Mouse (Mus musculus) CH12.LX (cell line): ENCODE data around the gene Dbx2. TPM values are rescaled to one million over a fixed set of nuclear protein-coding genes. Genes with fewer than 3 reads are reported as not detected.

Experiments used
- DNase-seq: peaks from one replicate; pipeline ENCODE4 v3.0.0-alpha.2; 2013; ENCODE audit errors: extremely low read depth
- H3K27ac ChIP-seq: 2 replicates; pipeline ENCODE4 v1.5.1; 2012; ENCODE audit warnings: low read depth, mild to moderate bottlenecking, control low read depth, moderate library complexity; ENCODE audit not compliant: insufficient read depth
- H3K27me3 ChIP-seq: replicated peaks from 2 replicates; pipeline ENCODE3; 2012; ENCODE audit warnings: inconsistent platforms
- H3K36me3 ChIP-seq, 2 experiments: replicated peaks in 1 of 2; 2 replicates each; pipeline versions ENCODE3 to v1.6.1; 2012; ENCODE audit warnings: inconsistent platforms in 1 of 2, low read length in 1 of 2, mild to moderate bottlenecking in 1 of 2, mixed read lengths in 1 of 2, moderate library complexity in 1 of 2; ENCODE audit not compliant: control insufficient read depth in 1 of 2, insufficient read depth in 1 of 2
- H3K4me1 ChIP-seq, 2 experiments: 2 replicates each; pipeline ENCODE4 v1.6.1; 2012; ENCODE audit warnings: inconsistent platforms in 1 of 2, moderate library complexity in 1 of 2; ENCODE audit not compliant: insufficient read depth in 2 of 2, control insufficient read depth in 1 of 2
- H3K4me2 ChIP-seq: 2 replicates; pipeline ENCODE4 v1.6.1; 2012; ENCODE audit warnings: low read depth, mild to moderate bottlenecking, control low read depth; ENCODE audit not compliant: poor library complexity, insufficient read depth, severe bottlenecking
- H3K4me3 ChIP-seq, 3 experiments: fragments of 150-350 bp in 1 of 3; sonication (generic) in 1 of 3; replicated peaks in 1 of 3; 2 replicates each; pipeline versions ENCODE3 to v1.5.1; 2011 to 2012; ENCODE audit warnings: low read depth in 2 of 3, low read length in 2 of 3, mild to moderate bottlenecking in 2 of 3, moderate library complexity in 2 of 3, control low read depth in 1 of 3, improper control_type of control experiment in 1 of 3, inconsistent platforms in 1 of 3, mixed read lengths in 1 of 3; ENCODE audit not compliant: poor library complexity in 1 of 3
- H3K79me2 ChIP-seq: replicated peaks from 2 replicates; pipeline ENCODE4 v1.6.1; 2012; ENCODE audit warnings: mild to moderate bottlenecking, moderate library complexity; ENCODE audit not compliant: control insufficient read depth, poor library complexity, insufficient read depth, severe bottlenecking; ENCODE audit errors: extremely low read depth
- H3K9ac ChIP-seq: 2 replicates; pipeline ENCODE4 v1.6.1; 2012; ENCODE audit warnings: low read depth, mild to moderate bottlenecking, control low read depth, moderate library complexity; ENCODE audit not compliant: insufficient read depth
- H3K9me3 ChIP-seq: replicated peaks from 2 replicates; pipeline ENCODE3; 2012; ENCODE audit warnings: low read length, inconsistent platforms, mixed read lengths
- BHLHE40 ChIP-seq: IDR thresholded peaks from 2 replicates; pipeline ENCODE4 v1.6.1; 2011; ENCODE audit warnings: mild to moderate bottlenecking, low read depth, low read length, improper control_type of control experiment
- CHD1 ChIP-seq: IDR thresholded peaks from 2 replicates; pipeline ENCODE4 v1.6.1; 2012; ENCODE audit warnings: low read depth, low read length, improper control_type of control experiment, inconsistent platforms
- CHD2 ChIP-seq: IDR thresholded peaks from 2 replicates; pipeline ENCODE4 v1.6.1; 2011; ENCODE audit warnings: low read length, improper control_type of control experiment
- E2F4 ChIP-seq: IDR thresholded peaks from 2 replicates; pipeline ENCODE4 v1.6.1; 2011; ENCODE audit warnings: low read depth, low read length, improper control_type of control experiment; ENCODE audit not compliant: insufficient replicate concordance
- ELF1 ChIP-seq: IDR thresholded peaks from 2 replicates; pipeline ENCODE4 v1.6.1; 2014; ENCODE audit warnings: low read depth, mild to moderate bottlenecking, inconsistent platforms, low read length, improper control_type of control experiment
- EP300 ChIP-seq: IDR thresholded peaks from 2 replicates; pipeline ENCODE4 v1.6.1; 2011; ENCODE audit warnings: low read length, improper control_type of control experiment
- ETS1 ChIP-seq: conservative IDR thresholded peaks from 2 replicates; pipeline ENCODE4 v1.6.1; 2012; ENCODE audit warnings: low read depth, mild to moderate bottlenecking, inconsistent platforms, low read length, improper control_type of control experiment, moderate library complexity
- GABPA ChIP-seq: IDR thresholded peaks from 2 replicates; pipeline ENCODE4 v1.6.1; 2012; ENCODE audit warnings: low read depth, low read length, improper control_type of control experiment, inconsistent platforms; ENCODE audit not compliant: insufficient replicate concordance
- HCFC1 ChIP-seq: IDR thresholded peaks from 2 replicates; pipeline ENCODE4 v1.6.1; 2012; ENCODE audit warnings: low read depth, mild to moderate bottlenecking, inconsistent platforms, low read length, improper control_type of control experiment
- JUND ChIP-seq: conservative IDR thresholded peaks from 2 replicates; pipeline ENCODE4 v1.6.1; 2011; ENCODE audit warnings: low read depth, low read length, improper control_type of control experiment
- KAT2A ChIP-seq: IDR thresholded peaks from 2 replicates; pipeline ENCODE4 v1.6.1; 2012; ENCODE audit warnings: low read length, improper control_type of control experiment, inconsistent platforms; ENCODE audit not compliant: insufficient replicate concordance
- MAX ChIP-seq: IDR thresholded peaks from 2 replicates; pipeline ENCODE4 v1.6.1; 2011; ENCODE audit warnings: low read length, improper control_type of control experiment
- MAZ ChIP-seq: IDR thresholded peaks from 2 replicates; pipeline ENCODE4 v1.6.1; 2012; ENCODE audit warnings: low read depth, mild to moderate bottlenecking, inconsistent platforms, low read length, improper control_type of control experiment, moderate library complexity
- MEF2A ChIP-seq: IDR thresholded peaks from 2 replicates; pipeline ENCODE4 v1.6.1; 2014; ENCODE audit warnings: low read depth, mild to moderate bottlenecking, inconsistent platforms, low read length, improper control_type of control experiment, borderline replicate concordance
- MYC ChIP-seq: IDR thresholded peaks from 2 replicates; pipeline ENCODE4 v1.6.1; 2011; ENCODE audit warnings: low read depth, mild to moderate bottlenecking, improper control_type of control experiment, low read length
- NELFE ChIP-seq: IDR thresholded peaks from 2 replicates; pipeline ENCODE4 v1.6.1; 2011; ENCODE audit warnings: low read depth, low read length, improper control_type of control experiment
- PAX5 ChIP-seq: IDR thresholded peaks from 2 replicates; pipeline ENCODE4 v1.6.1; 2012; ENCODE audit warnings: low read length, inconsistent platforms, mixed read lengths
- POLR2A ChIP-seq: IDR thresholded peaks from 2 replicates; pipeline ENCODE4 v1.6.1; 2011; ENCODE audit warnings: low read depth, mild to moderate bottlenecking, improper control_type of control experiment, low read length
- RCOR1 ChIP-seq: conservative IDR thresholded peaks from 2 replicates; pipeline ENCODE4 v1.6.1; 2012; ENCODE audit warnings: low read depth, mild to moderate bottlenecking, inconsistent platforms, low read length, improper control_type of control experiment
- SIN3A ChIP-seq: IDR thresholded peaks from 2 replicates; pipeline ENCODE4 v1.6.1; 2012; ENCODE audit warnings: low read length, improper control_type of control experiment, inconsistent platforms
- TBP ChIP-seq: conservative IDR thresholded peaks from 2 replicates; pipeline ENCODE4 v1.6.1; 2011; ENCODE audit warnings: low read depth, low read length, improper control_type of control experiment
- TCF12 ChIP-seq: IDR thresholded peaks from 2 replicates; pipeline ENCODE4 v1.6.1; 2014; ENCODE audit warnings: low read depth, mild to moderate bottlenecking, inconsistent platforms, low read length, improper control_type of control experiment
- UBTF ChIP-seq: IDR thresholded peaks from 2 replicates; pipeline ENCODE4 v1.6.1; 2012; ENCODE audit warnings: low read depth, mild to moderate bottlenecking, inconsistent platforms, low read length, improper control_type of control experiment, moderate library complexity
- USF1 ChIP-seq: IDR thresholded peaks from 2 replicates; pipeline ENCODE4 v1.6.1; 2014; ENCODE audit warnings: low read depth, mild to moderate bottlenecking, inconsistent platforms, low read length, improper control_type of control experiment
- ZMIZ1 ChIP-seq: IDR thresholded peaks from 2 replicates; pipeline ENCODE4 v1.6.1; 2012; ENCODE audit warnings: low read depth, mild to moderate bottlenecking, inconsistent platforms, low read length, improper control_type of control experiment
- ZNF384 ChIP-seq: IDR thresholded peaks from 2 replicates; pipeline ENCODE4 v1.6.1; 2012; ENCODE audit warnings: low read depth, low read length, improper control_type of control experiment, inconsistent platforms
- dilution Hi-C: fragments of 300-500 bp; cut with MboI; formaldehyde crosslinking; loops from 2 replicates; pipeline ENCODE4 v1.14.3; 2020; ENCODE audit warnings: low sequenced_read_pairs; ENCODE audit not compliant: extremely low pct_unique_long_range_greater_than_20kb, extremely low pct_ligation_motif_present
- in situ Hi-C: fragments of 300-500 bp; cut with MboI; formaldehyde crosslinking; loops from 3 replicates; pipeline ENCODE4 v1.14.3; 2019; ENCODE audit warnings: low sequenced_read_pairs, low pct_ligation_motif_present, low pct_unique_long_range_greater_than_20kb, mixed read lengths
- polyA plus RNA-seq: library from polyadenylated mRNA; unstranded; fragments of >175 nt; gene quantifications from 2 replicates; pipeline ENCODE4 v1.2.1, GENCODE M21; 2012; ENCODE audit warnings: low read depth; ENCODE audit not compliant: insufficient read length
- total RNA-seq, 2 experiments: library from RNA; depleted of rRNA; stranded (reverse); fragments of 300-350 nt in 1 of 2; fragments of >200 nt in 1 of 2; gene quantifications; 2 replicates each; pipeline ENCODE4 v1.2.3; 2012 to 2014

Gene Dbx2
- total and polyA plus RNA-seq, 3 experiments = 0.05 to 0.51 (median 0.47) TPM

GRCm38 (mm10) chr15:95682620-95683019, 26.9 kb upstream of the Dbx2 start:
- TF ChIP-seq PAX5 (no peak), ZNF384 (no peak), ELF1 (no peak), MEF2A (no peak), POLR2A (no peak), MAX (no peak), E2F4 (no peak), EP300 (no peak), ZMIZ1 (no peak), HCFC1 (no peak), KAT2A (no peak), USF1 (no peak), JUND (no peak), MAZ (no peak), RCOR1 (no peak)
- dilution Hi-C loops (no loop called here), in situ Hi-C loops (no loop called here)
- Histone ChIP-seq H3K4me3 (no peak overlapping the region), H3K27ac (no peak overlapping the region), H3K4me1 (no peaks in the 10 kb centered on the region), H3K36me3 (no peaks in the 10 kb centered on the region), H3K27me3 (no peaks in the 10 kb centered on the region), H3K79me2 (no peaks in the 10 kb centered on the region), H3K9ac (no peak overlapping the region), H3K4me2 (no peak overlapping the region), H3K9me3 (no peaks in the 10 kb centered on the region)
- DNase-seq = no peak

GRCm38 (mm10) chr15:95675645-95676044, 19.9 kb upstream of the Dbx2 start:
- in situ Hi-C loops = no loop called here
- dilution Hi-C loops = no loop called here
- Histone ChIP-seq H3K36me3 (no peaks in the 10 kb centered on the region), H3K4me2 (no peak overlapping the region), H3K9ac (no peak overlapping the region), H3K9me3 (no peaks in the 10 kb centered on the region), H3K4me1 (no peaks in the 10 kb centered on the region), H3K79me2 (no peaks in the 10 kb centered on the region), H3K4me3 (no peak overlapping the region), H3K27ac (no peak overlapping the region), H3K27me3 (no peaks in the 10 kb centered on the region)
- DNase-seq = no peak
- no peak for TF ChIP-seq RCOR1

GRCm38 (mm10) chr15:95675176-95675575, 19.4 kb upstream of the Dbx2 start:
- dilution Hi-C loops = no loop called here
- no peak for DNase-seq

More at GRCm38 (mm10) chr15:95675176-95675575, 19.4 kb upstream of the Dbx2 start:
- no peaks in the 10 kb centered on the region for H3K9me3 ChIP-seq
- H3K27ac ChIP-seq = no peak overlapping the region
- no peaks in the 10 kb centered on the region for H3K36me3 ChIP-seq
- TF ChIP-seq JUND = no peak
- TF ChIP-seq EP300 = no peak
- TF ChIP-seq GABPA = no peak
- TF ChIP-seq ETS1 = no peak
- TF ChIP-seq NELFE = no peak
- TF ChIP-seq MAZ = no peak
- no peak for TF ChIP-seq UBTF
- TF ChIP-seq TBP = no peak
- TF ChIP-seq E2F4 = no peak
- TF ChIP-seq SIN3A = no peak
- no peak for TF ChIP-seq CHD2
- TF ChIP-seq TCF12 = no peak
- no peak for TF ChIP-seq USF1
- no peak for TF ChIP-seq BHLHE40
- no peak for TF ChIP-seq CHD1
- TF ChIP-seq MEF2A = no peak
- TF ChIP-seq HCFC1 = no peak
- no peak for TF ChIP-seq MYC
- TF ChIP-seq, all 38 proteins: peak for 0
- H3K4me1 ChIP-seq = no peaks in the 10 kb centered on the region
- no peaks in the 10 kb centered on the region for H3K79me2 ChIP-seq
- no peak overlapping the region for H3K9ac ChIP-seq
- no peak overlapping the region for H3K4me3 ChIP-seq
- no peak overlapping the region for H3K4me2 ChIP-seq
- in situ Hi-C loops = no loop called here
- no peaks in the 10 kb centered on the region for H3K27me3 ChIP-seq
